Mouse (Mus musculus): ENCODE measurements at regions not wholly inside any gene's neighbourhood (a gene's known extent, or its start where the extent isn't known, plus 50 kb on each side); places are given as distances from the start of the nearest gene placed in this dataset.

DNA sequence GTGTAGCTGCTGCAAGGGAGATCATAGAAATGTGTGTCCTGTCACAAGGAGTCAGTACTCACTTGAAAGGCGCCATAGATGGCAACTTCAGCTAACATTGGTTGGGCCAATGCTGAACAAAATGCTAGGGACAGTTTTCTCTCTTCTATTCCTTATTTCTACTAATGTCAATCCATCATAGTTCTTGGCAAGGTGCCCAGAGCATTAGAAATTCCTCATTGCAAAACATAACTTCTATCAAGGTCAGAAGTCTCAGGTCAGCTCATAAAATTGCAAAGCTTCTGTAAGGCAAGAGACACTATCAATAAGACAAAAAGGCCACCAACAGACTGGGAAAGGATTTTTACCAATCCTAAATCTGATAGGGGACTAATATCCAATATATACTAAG lies 106.3 kb downstream of the D1Ertd622e start:
- no peak for DNase-seq (ENCODE audit: low spot score in 2 of 2)

DNA sequence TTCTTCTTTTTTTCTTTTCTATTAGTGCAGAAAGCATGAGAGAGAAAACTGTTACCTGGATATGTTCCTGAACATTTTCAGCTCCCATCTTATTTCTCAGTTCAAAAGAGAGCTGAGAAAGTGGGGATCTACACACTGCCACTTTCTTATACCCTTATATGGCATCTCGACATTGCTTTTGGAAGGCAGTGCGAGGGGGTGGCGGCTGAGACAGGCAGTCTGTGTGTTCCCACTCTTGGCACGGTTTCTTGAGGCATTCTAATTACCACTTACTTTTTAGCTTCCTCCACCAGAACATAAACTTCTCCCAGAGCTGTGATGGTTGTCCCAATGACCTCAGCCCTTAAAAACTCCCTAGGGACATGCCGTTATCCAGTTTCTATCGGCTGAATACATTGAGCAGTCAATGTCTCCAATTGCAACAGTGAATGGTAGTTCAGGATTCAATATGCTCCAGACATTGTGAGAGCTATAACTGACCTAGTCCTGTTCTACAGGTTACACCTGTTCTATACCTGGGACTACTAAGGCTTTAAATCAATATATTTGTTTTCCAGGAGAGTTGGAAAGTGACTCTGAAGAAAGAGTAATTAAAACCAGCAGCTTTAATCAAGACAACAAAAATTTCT lies 106.8 kb downstream of the D1Ertd622e start:
- DNase-seq (ENCODE audit: low spot score in 2 of 2) = peak in 1 of 2 experiments; percentile 20

DNA sequence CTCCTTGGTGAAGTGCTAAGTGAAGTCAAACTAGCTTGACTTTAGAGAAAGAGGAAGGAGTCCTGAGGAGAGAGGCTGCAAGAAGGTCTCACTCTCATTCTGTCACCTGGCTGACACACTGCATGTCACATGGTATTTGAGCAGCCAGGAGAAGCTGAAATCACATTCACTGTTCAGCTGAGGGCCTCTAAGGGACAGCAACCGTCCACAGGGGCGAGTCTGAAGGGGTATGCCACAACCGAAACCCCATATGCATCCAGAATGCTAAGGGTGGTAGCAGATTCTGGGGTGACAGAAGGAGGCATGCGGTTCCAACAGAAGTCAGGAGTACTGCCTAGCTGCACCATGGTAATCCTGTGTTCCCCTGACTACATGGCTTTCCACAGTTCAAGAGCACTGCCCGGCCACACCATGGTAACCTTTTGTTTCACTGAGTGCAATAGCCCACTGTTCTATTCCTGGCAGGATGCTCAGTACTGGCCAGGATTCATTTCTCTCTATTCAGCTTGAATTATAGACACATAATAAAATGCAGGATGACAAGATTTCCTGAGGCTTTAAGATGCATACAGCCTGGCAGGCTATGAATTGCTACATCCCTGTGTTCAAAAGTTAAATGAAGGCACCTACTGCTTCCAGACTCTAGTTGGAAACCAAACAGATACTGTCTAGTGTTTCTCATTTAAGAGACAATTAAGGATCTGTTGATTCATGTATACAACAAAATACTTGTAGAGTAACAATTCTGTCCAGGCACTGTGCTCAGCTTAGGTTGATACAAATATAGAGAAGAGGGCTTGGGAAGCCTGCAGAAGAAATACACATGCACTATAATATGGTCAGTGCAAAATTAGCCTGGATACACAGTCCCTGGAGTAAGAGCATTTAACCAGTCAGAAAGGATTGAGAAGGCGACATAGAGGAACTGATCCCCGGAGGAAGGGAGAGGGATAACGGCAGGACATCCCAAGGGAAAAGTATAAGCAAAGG lies 108.1 kb downstream of the D1Ertd622e start:
- peak; percentile 25 to 35 for DNase-seq (ENCODE audit: low spot score in 2 of 2)

DNA sequence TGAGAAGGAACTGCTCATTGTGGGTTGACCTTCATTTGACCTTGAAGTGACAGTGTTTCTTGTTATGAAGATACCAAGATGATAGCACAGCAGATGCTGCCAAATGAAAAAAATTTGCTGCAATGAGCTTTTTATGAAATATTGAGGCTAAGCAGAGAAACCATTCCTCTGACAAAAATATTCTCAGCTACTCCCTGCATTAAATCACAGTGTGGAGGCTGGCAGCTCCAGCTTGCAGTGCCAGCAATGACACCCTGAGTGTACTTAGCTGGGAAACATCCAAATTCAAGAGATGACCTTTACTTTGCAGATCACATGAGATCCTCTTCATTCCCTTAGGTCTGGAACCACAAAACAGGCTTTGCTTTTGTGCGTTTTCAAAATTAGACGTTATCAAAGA lies 109.0 kb downstream of the D1Ertd622e start:
- DNase-seq (ENCODE audit: low spot score in 2 of 2) = no peak

DNA sequence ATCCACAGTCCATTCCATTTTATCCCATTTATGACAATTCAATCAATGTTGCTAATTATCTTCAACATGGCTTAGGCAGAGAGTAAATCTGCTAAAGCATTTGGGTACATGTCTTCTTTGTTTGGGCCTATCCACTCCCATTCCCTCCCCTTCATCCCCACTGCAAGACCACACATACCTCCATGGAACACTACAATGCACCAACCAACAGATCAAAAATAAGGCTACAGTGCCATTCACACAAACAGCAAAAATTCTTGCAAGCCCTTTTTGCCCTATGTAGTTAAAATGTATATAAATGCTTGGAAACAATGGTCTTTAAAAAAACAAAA lies 120.7 kb downstream of the D1Ertd622e start:
- DNase-seq (ENCODE audit: low spot score in 2 of 2) = no peak

DNA sequence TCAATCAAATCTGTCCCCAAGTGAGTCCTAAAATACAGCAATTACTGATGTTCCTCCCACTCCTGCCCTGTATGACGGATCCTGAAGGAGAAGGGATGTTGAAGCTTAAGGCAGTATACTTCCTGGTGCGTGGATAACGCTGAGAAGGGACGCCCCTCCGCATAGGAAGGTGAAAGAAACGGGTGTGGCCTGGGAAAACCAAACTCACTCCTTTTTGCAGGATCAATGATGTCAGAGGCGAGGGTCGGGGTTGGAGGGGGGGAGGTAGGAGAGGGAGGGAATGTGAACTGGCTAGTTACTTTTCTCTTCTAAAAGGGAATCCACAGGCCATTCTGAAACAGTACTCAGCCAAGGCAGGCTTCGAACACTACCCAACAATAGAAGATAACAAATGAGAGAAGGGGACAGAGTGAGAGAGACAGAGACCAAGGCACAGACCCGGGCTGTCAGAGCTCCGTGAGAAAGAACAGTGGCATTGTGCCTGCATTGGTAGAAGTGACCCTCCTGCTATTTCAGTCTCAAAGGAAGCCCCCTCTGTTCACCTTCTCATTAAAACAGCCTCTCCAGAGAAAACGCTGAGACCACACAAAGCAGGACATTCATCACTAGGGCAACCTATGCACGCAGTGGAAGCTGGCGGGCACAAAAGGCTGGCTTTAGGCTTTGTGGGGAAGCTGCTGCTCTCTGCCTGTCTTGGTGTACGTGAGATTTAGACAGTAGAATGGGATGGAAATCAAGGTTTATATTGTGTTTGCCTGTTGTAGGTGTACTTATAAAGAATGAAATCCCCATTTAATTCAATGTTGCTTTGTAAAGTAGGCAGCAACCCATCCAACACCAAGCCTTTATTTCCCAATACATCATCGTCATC lies 121.3 kb downstream of the D1Ertd622e start:
- DNase-seq (ENCODE audit: low spot score in 2 of 2) = no peak

DNA sequence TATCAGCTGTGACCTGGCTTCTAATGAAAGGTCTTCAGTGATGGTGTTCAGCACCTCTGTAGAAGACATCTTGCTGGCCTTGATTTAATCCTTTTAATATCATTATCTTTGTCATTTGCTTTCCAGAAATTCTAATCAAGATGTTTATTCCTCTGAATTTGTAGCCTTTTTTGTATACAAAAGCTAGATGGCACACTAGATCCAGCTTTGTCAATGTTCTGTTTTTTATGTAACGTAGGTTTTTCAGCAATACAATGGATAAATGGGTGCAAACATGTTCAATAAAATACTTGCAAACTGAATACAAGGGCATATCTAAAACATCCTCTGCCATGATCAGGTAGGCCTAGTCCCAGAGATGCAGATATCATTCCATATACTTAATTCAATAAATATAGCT lies 165.0 kb downstream of the D1Ertd622e start:
- DNase-seq (ENCODE audit: low spot score in 2 of 2) = no peak

DNA sequence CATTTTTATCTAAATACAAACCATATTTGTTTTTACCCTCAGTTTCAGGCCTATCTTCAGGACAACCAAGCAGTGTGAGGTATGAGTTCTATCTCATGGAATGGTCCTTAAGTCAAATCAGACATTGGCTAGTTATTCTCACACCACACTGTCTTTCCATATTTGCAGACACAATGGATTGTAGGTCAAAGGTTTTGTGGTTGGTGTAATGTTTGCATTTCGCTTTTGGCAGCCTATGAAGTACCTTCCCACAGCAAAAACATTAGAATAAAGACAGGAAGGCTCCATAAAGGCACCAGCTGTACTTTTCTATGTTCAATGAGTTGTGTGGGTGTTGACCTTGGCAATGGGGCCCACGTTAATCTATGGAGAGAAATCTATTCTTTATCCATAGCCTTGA lies 182.0 kb downstream of the D1Ertd622e start:
- no peak for DNase-seq (ENCODE audit: low spot score in 2 of 2)
